Mouse (Mus musculus) lung, embryonic 14.5 days (tissue): ENCODE measurements around the gene Akna. TPM values are rescaled to one million over a fixed set of nuclear protein-coding genes. Genes with fewer than 3 reads are reported as not detected.

ENCODE experiments used
- ATAC-seq: fragments of 200-750 bp; cut with Nextera tagmentation; 2 replicates; pipeline ENCODE4 v1.8.0; 2017; ENCODE audit warnings: mild to moderate bottlenecking, moderate TSS enrichment, moderate library complexity; ENCODE audit not compliant: insufficient read depth
- DNase-seq: peaks from one replicate; pipeline ENCODE4 v3.0.0-alpha.2; 2015
- H3K27ac ChIP-seq: fragments of 300-500 bp; sonication (generic); 2 replicates; pipeline ENCODE4 v1.5.1; 2014; ENCODE audit warnings: low read depth, mild to moderate bottlenecking, moderate library complexity
- H3K27me3 ChIP-seq: fragments of 300-500 bp; sonication (generic); 2 replicates; pipeline ENCODE4 v1.6.1; 2014; ENCODE audit warnings: low read length, control low read depth; ENCODE audit not compliant: insufficient read depth
- H3K36me3 ChIP-seq: fragments of 300-500 bp; sonication (generic); 2 replicates; pipeline ENCODE4 v1.6.1; 2014; ENCODE audit warnings: control low read depth; ENCODE audit not compliant: insufficient read depth
- H3K4me1 ChIP-seq: fragments of 300-500 bp; sonication (generic); 2 replicates; pipeline ENCODE4 v1.6.1; 2014; ENCODE audit warnings: antibody characterized with exemption, control low read depth; ENCODE audit not compliant: insufficient read depth
- H3K4me2 ChIP-seq: fragments of 300-500 bp; sonication (generic); 2 replicates; pipeline ENCODE4 v1.6.1; 2014; ENCODE audit warnings: mild to moderate bottlenecking
- H3K4me3 ChIP-seq: fragments of 300-500 bp; sonication (generic); 2 replicates; pipeline ENCODE4 v1.5.1; 2014; ENCODE audit warnings: low read depth, low read length
- H3K9ac ChIP-seq: fragments of 300-500 bp; sonication (generic); 2 replicates; pipeline ENCODE4 v1.6.1; 2014
- H3K9me3 ChIP-seq: fragments of 300-500 bp; sonication (generic); 2 replicates; pipeline ENCODE4 v1.6.1; 2016; ENCODE audit warnings: low read depth, low read length, control low read depth
- CTCF ChIP-seq: IDR thresholded peaks from 2 replicates; pipeline ENCODE4 v1.5.1; 2016; ENCODE audit warnings: antibody characterized with exemption, low read depth
- WGBS: fragments of 180-500 bp; shearing (Covaris S2); extraction: QIAGEN DNeasy Blood & Tissue Kit; methylation state at CpG from one replicate; pipeline ENCODE4 v1.1.7; 2014; 5-methylcytosine and 5-hydroxymethylcytosine counted together
- polyA plus RNA-seq: library from polyadenylated mRNA; unstranded; fragments of >200 nt; fragmentation: Nextera tagmentation; extraction: Ambion mirVana; gene quantifications from 2 replicates; pipeline ENCODE4 v1.2.1, GENCODE M21; 2014

Gene Akna
- polyA plus RNA-seq, 1 experiment from 2014 or later, result 12.6 TPM

DNA sequence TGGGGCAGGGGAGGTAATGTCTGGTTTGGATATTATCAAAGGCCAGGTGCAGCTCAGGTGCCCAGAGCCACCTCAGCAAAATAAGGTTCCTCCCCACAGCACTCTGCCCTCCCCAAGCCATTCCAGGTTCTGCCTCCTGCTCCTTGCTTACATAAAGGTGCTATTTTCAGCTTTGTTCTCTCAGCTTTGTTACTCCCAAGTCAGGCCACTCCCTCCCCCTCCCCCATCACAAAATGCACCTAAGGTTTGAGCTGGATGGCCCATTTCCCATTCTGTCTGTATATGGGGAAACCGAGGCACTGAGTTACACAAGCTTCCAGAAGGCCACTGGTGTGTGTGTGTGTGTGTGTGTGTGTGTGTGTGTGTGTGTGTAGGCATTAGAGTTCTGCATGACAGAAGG, 20.1 kb upstream of the Akna start:
- Histone ChIP-seq H3K4me1 (no peaks in the 10 kb centered on the region), H3K27me3 (no peaks in the 10 kb centered on the region), H3K9ac (no peak overlapping the region), H3K4me2 (no peak overlapping the region), H3K36me3 (no peaks in the 10 kb centered on the region), H3K4me3 (no peak overlapping the region), H3K9me3 (no peaks in the 10 kb centered on the region), H3K27ac (no peak overlapping the region)
- no peak for TF ChIP-seq CTCF
- no peak for ATAC-seq
- 65% methylated on average over 1 of the region's 1 CpGs for WGBS
- no peak for DNase-seq

DNA sequence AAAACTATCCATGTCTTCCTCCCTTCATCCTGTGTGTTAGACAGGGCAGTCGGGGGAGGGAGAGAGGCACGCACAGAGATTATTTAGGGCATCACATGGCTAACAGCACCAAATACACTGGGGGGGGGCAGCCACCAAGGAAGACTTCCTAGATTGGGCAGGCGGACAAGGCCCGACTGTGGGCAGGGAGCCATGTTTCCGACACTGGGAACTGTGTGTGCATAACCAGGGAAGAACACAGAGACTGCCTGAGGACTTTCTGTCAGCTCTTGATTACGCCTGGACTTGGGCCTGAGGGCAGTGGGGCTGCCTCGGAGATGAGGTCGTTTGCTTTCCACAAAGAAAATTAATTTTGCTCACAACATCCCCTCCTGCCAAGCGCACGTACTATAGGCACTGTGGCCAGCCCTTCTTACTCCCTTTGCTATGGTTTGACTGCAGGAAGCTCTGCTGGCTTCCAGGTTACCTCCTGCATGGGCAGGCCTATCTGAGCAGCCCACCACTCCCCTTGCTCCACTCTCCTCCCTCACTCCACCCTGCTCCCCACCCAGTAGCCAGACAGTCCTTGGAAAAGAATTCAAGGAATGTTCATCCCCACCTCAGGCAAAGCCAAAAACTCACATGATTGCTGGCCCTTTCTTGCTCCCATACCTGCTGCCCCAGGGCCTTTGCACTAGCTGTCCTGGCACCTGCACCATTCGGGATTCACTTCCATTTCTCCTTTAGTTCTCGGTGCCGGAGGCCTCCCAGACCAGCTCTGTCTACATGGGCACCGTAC, 17.2 kb upstream of the Akna start:
- no peak for TF ChIP-seq CTCF
- no peaks in the 10 kb centered on the region for H3K9me3 ChIP-seq
- H3K4me3 ChIP-seq, result no peak overlapping the region
- no peak overlapping the region for H3K27ac ChIP-seq
- DNase-seq (peak; percentile 51), ATAC-seq (no peak)
- H3K27me3 ChIP-seq, result no peaks in the 10 kb centered on the region
- no peaks in the 10 kb centered on the region for H3K36me3 ChIP-seq
- H3K4me1 ChIP-seq, result no peaks in the 10 kb centered on the region
- no peak overlapping the region for H3K9ac ChIP-seq
- H3K4me2 ChIP-seq, result no peak overlapping the region
- WGBS, result 62% methylated on average over 14 of the region's 14 CpGs

DNA sequence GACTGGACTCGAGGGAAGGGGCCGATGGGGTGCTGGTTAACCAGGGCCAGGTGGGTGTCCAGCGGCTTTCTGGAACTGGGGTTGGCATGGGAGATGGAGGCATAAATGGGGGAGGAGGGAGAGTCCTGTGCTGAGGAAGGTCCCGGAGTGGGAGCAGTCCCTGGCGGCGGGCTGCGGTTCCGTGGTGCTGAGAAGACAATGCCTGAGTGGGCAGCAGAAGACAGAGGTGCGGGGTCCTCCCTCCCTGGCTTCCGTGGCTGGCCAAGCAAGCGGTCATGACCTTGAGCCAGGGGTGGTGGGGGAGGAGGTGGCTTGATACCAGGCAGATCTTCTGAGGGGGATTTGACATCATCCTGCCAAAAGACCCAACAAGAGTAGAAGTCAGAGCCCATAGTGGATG, 15.1 kb upstream of the Akna start:
- Histone ChIP-seq H3K4me2 (no peak overlapping the region), H3K9me3 (no peaks in the 10 kb centered on the region), H3K27ac (no peak overlapping the region), H3K4me3 (no peak overlapping the region), H3K27me3 (no peaks in the 10 kb centered on the region), H3K36me3 (no peaks in the 10 kb centered on the region), H3K9ac (no peak overlapping the region), H3K4me1 (no peaks in the 10 kb centered on the region)
- ATAC-seq, result no peak
- WGBS, result 74% methylated on average over 11 of the region's 11 CpGs
- no peak for TF ChIP-seq CTCF
- DNase-seq, result no peak

- ATAC-seq (peak; percentile 51), DNase-seq (peak; percentile 97)
- Histone ChIP-seq H3K4me2 (no peak overlapping the region), H3K36me3 (no peaks in the 10 kb centered on the region), H3K4me1 (no peaks in the 10 kb centered on the region), H3K4me3 (no peak overlapping the region), H3K9me3 (no peaks in the 10 kb centered on the region), H3K9ac (no peak overlapping the region), H3K27ac (no peak overlapping the region), H3K27me3 (no peaks in the 10 kb centered on the region)
- peak; percentile 90 for TF ChIP-seq CTCF
- 15% methylated on average over 9 of the region's 9 CpGs for WGBS
Observed at GRCm38 (mm10) chr4:63417318-63417957, 14.3 kb upstream of the Akna start.

DNA sequence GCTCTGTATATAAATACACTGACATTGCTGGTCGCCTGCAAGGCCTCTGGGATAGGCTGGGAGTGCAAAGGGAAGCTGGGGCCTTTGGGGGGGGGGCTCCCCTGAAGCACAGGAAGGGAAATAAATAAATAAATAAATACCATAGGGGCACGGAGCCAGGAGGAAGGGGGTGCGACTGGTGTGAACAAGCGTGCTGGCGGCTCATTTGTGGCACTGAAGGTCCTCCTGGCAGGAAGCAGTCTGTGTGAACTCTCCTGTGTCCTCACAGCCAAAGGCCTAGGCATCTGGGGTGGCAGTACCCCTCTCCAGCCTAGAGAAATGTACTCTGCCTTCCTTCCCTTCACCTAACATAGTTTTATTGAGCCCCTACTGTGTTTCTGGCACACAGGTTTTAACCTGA, 11.8 kb upstream of the Akna start:
- Histone ChIP-seq H3K27me3 (no peaks in the 10 kb centered on the region), H3K4me2 (no peak overlapping the region), H3K9ac (no peak overlapping the region), H3K4me1 (no peaks in the 10 kb centered on the region; the same call in 1 of the 2 replicates), H3K9me3 (no peaks in the 10 kb centered on the region), H3K4me3 (no peak overlapping the region), H3K36me3 (no peaks in the 10 kb centered on the region), H3K27ac (no peak overlapping the region)
- ATAC-seq (no peak), DNase-seq (no peak)
- 46% methylated on average over 5 of the region's 5 CpGs for WGBS
- no peak for TF ChIP-seq CTCF

DNA sequence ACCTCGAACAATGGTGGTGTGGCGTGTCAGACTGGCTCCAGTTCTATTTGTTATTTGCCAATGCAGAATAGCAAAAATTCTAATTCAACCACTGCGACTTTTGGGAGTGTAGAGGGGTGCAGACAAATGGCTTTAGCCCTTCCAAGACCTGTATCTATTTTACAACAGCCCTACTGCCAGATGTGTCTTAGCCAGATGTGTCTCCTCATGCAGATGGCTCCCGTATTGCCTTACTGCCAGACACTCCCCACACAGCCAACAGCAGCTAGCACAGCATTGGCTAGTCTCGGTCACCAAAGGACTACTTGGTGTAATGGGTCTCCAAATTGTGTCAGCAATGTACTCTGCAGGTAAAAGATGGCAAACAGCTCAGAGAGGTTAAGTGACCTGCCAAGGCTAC, 8.1 kb upstream of the Akna start:
- no peak for TF ChIP-seq CTCF
- WGBS, result 44% methylated on average over 5 of the region's 5 CpGs
- H3K27me3 ChIP-seq, result no peaks in the 10 kb centered on the region
- H3K9ac ChIP-seq, result no peak overlapping the region
- no peak overlapping the region for H3K27ac ChIP-seq
- no peaks in the 10 kb centered on the region for H3K36me3 ChIP-seq
- no peak for ATAC-seq
- H3K4me2 ChIP-seq, result peak overlapping the region; percentile 99
- H3K4me1 ChIP-seq, result peaks cover 6% of the 10 kb centered on the region
- H3K9me3 ChIP-seq, result no peaks in the 10 kb centered on the region
- no peak for DNase-seq
- H3K4me3 ChIP-seq, result no peak overlapping the region

DNA sequence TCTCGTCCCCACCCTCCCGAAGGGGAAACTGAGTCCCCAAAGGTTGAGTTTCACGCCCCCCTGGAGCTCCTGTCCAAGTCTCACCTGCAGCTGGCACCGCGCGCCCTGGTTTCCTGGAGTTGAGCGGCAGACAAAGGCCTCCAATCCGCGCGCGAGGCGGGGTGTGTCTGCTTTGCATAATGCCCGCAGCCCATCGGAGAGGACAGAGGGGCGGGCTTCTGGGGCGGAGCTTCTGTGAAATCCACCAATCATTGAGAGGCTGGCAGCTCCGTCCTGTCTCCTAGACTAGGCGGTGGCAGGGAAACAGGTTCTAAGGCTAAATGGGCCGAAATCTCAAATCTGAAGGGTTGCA, 7.4 kb upstream of the Akna start:
- Histone ChIP-seq H3K4me3 (peak overlapping the region; percentile 50), H3K4me1 (peaks cover 12% of the 10 kb centered on the region), H3K4me2 (peak overlapping the region; percentile 99), H3K27ac (peak overlapping the region; percentile 67), H3K9me3 (no peaks in the 10 kb centered on the region), H3K9ac (peak overlapping the region; percentile 48), H3K27me3 (no peaks in the 10 kb centered on the region), H3K36me3 (no peaks in the 10 kb centered on the region)
- under 1% methylated on average over 19 of the region's 19 CpGs for WGBS
- TF ChIP-seq CTCF, result no peak
- DNase-seq (peak; percentile 98), ATAC-seq (peak; percentile 86)
